Mouse (Mus musculus) midbrain, embryonic 14.5 days (tissue): ENCODE results near the gene Pepd. TPM values are rescaled to one million over a fixed set of nuclear protein-coding genes. Genes with fewer than 3 reads are reported as not detected.

ENCODE experiments used
- ATAC-seq: fragments of 200-750 bp; cut with Nextera tagmentation; 2 replicates; pipeline ENCODE4 v1.8.0; 2017; ENCODE audit warnings: moderate number of reproducible peaks, moderate library complexity; ENCODE audit not compliant: low FRiP score, low TSS enrichment
- DNase-seq: peaks from one replicate; pipeline ENCODE4 v3.0.0-alpha.2; 2015
- H3K27ac ChIP-seq: fragments of 300-500 bp; sonication (generic); replicated peaks from 2 replicates; pipeline ENCODE4 v1.5.1; 2014; ENCODE audit warnings: mild to moderate bottlenecking, low read depth, low read length, moderate library complexity
- H3K27me3 ChIP-seq: fragments of 300-500 bp; sonication (generic); 2 replicates; pipeline ENCODE4 v1.6.1; 2014; ENCODE audit warnings: low read length, control low read depth, mixed read lengths; ENCODE audit not compliant: control insufficient read depth, insufficient read depth
- H3K36me3 ChIP-seq: fragments of 300-500 bp; sonication (generic); 2 replicates; pipeline ENCODE4 v1.6.1; 2014; ENCODE audit warnings: low read length, control low read depth; ENCODE audit not compliant: control insufficient read depth, insufficient read depth
- H3K4me1 ChIP-seq: fragments of 300-500 bp; sonication (generic); 2 replicates; pipeline ENCODE4 v1.6.1; 2014; ENCODE audit warnings: mild to moderate bottlenecking, antibody characterized with exemption, low read length, control low read depth; ENCODE audit not compliant: control insufficient read depth, insufficient read depth
- H3K4me2 ChIP-seq: fragments of 300-500 bp; sonication (generic); 2 replicates; pipeline ENCODE4 v1.6.1; 2014; ENCODE audit warnings: mild to moderate bottlenecking, low read length, moderate library complexity
- H3K4me3 ChIP-seq: fragments of 300-500 bp; sonication (generic); replicated peaks from 2 replicates; pipeline ENCODE4 v1.5.1; 2014; ENCODE audit warnings: low read depth, low read length
- H3K9ac ChIP-seq: fragments of 300-500 bp; sonication (generic); replicated peaks from 2 replicates; pipeline ENCODE4 v1.6.1; 2014; ENCODE audit warnings: mild to moderate bottlenecking, low read length, moderate library complexity
- H3K9me3 ChIP-seq: fragments of 300-500 bp; sonication (generic); 2 replicates; pipeline ENCODE4 v1.6.1; 2016; ENCODE audit warnings: low read length, control low read depth, mixed read lengths; ENCODE audit not compliant: control insufficient read depth
- WGBS: fragments of 180-500 bp; shearing (Covaris S2); extraction: QIAGEN DNeasy Blood & Tissue Kit; methylation state at CpG from one replicate; pipeline ENCODE4 v1.1.7; 2014; 5-methylcytosine and 5-hydroxymethylcytosine counted together
- polyA plus RNA-seq: library from polyadenylated mRNA; unstranded; fragments of >200 nt; fragmentation: Nextera tagmentation; extraction: Ambion mirVana; gene quantifications from 2 replicates; pipeline ENCODE4 v1.2.1, GENCODE M21; 2014

Gene Pepd
- polyA plus RNA-seq, 1 experiment from 2014 or later = 62.4 TPM

DNA sequence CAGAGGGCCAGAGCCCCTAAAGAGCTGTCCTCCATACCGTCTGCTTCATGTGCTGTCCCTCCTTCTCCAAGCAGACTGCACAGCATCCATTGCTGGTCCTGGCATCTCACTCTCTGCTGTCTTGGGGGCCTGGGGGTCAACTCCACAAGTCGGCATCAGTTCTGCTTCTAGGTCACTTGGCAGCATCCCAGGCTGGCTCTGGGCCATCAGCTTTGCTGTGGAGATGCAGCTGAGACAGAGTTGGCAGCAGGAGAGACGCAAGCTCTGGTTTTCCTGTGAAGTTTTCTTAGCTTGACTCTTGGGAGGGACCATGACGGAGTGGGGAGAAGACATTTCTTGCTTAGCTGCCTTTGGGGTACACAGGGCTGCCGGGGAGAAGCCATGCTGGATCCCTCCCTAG lies 13.0 kb downstream of the Pepd start:
- no peaks in the 10 kb centered on the region for H3K27me3 ChIP-seq
- no peak overlapping the region for H3K9ac ChIP-seq
- H3K9me3 ChIP-seq = no peaks in the 10 kb centered on the region
- WGBS = 71% methylated on average over 5 of the region's 5 CpGs
- DNase-seq (peak; percentile 27), ATAC-seq (no peak)
- H3K36me3 ChIP-seq = 0 out of 2 replicates have a peak, but pooled peaks cover 5% of the 10 kb centered on the region
- no peak overlapping the region for H3K4me2 ChIP-seq
- no peak overlapping the region for H3K27ac ChIP-seq
- H3K4me3 ChIP-seq = no peak overlapping the region
- H3K4me1 ChIP-seq = peaks cover 13% of the 10 kb centered on the region

DNA sequence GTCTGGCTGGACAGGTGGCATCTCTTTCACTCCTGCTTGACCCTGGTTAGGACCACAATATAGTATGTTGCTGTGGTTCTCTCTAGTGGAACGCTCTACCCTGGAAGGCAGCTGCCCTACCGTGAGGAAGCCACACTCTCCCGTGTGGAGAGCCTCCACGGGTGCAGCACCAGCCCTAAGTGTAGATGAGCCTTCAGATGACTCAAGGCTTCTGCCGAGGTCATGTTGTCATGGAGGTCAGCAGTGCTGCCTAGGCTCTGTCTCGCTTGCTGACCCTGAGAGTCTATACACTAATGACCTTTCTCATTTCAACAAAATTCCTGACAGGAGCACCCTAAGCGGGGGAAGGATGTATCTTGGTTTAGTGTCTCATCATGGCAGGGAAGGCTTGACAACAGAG lies 13.8 kb downstream of the Pepd start:
- Histone ChIP-seq H3K27me3 (no peaks in the 10 kb centered on the region), H3K4me1 (peaks cover 19% of the 10 kb centered on the region), H3K9ac (no peak overlapping the region), H3K4me2 (no peak overlapping the region), H3K4me3 (no peak overlapping the region), H3K9me3 (no peaks in the 10 kb centered on the region), H3K36me3 (0 out of 2 replicates have a peak, but pooled peaks cover 5% of the 10 kb centered on the region), H3K27ac (no peak overlapping the region)
- DNase-seq (no peak), ATAC-seq (no peak)
- WGBS = 93% methylated on average over 7 of the region's 7 CpGs

DNA sequence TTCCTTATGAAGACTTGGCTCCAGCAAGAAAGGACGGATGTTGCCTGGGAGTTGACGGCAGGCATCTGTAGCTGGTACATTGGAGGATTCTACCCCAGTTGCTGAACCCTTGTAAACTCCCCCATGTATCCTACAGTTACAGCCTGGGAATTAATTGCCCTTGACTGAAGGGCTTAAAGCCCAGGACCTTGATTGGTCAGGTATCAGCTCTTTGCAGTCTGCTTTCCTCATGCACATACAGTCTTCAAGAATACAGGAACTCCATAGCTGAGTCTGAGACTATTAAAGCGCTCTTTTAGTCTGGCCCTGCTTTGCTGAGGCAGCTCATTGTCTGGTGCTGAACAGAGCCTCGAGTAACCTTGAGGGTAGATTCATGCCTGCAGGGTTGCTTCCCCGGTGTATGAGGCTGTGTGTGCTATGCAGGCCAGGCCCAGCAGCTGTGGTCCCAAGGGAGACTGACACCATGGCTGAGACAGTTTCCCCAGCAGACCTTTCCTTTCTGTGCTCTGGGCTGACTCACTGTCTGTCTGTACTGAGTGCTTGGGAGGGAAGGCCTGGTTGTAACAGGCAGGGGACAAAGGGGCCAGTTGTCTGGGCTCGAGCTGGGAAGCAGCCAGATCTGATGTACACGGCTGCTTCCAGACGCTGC lies 17.6 kb downstream of the Pepd start:
- Histone ChIP-seq H3K27ac (peak overlapping the region; percentile 73), H3K27me3 (no peaks in the 10 kb centered on the region), H3K4me2 (no peak overlapping the region), H3K4me3 (no peak overlapping the region), H3K9me3 (no peaks in the 10 kb centered on the region), H3K9ac (no peak overlapping the region), H3K4me1 (peaks cover 27% of the 10 kb centered on the region), H3K36me3 (0 out of 2 replicates have a peak, but pooled peaks cover 5% of the 10 kb centered on the region)
- DNase-seq = peak; percentile 62
- WGBS = 27% methylated on average over 8 of the region's 8 CpGs
- ATAC-seq = peak; percentile 49; the same call in 1 of the 2 replicates

DNA sequence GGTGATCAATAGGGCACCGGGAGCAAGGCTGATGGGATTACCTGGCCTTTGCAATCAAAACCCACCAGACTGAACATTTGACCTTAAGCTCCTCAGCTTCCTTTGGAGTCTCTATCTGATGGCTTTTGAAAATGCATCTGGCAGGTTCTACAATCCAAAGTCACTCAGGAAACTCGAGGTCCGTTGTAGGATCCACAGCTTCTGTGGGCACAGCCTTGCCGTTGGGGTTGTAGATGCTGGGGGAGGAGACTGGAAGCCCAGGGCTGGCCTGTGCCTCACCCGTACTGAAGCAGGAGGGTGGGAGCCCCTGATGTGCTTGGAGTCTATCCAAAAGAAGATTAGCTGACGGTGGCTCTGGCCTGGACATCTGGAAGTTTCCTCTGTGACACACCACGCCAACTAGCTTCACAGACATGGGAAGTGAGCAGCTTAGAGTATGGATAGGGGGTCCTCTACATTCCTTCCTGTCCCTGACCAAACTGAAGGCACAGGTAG lies 18.1 kb downstream of the Pepd start:
- H3K9ac ChIP-seq = no peak overlapping the region
- H3K27ac ChIP-seq = peak overlapping the region; percentile 73
- H3K27me3 ChIP-seq = no peaks in the 10 kb centered on the region
- DNase-seq = no peak
- ATAC-seq = no peak
- no peak overlapping the region for H3K4me2 ChIP-seq
- H3K36me3 ChIP-seq = peaks cover 5% of the 10 kb centered on the region; the same call in 1 of the 2 replicates
- H3K9me3 ChIP-seq = no peaks in the 10 kb centered on the region
- 30% methylated on average over 7 of the region's 7 CpGs for WGBS
- peaks cover 27% of the 10 kb centered on the region for H3K4me1 ChIP-seq
- no peak overlapping the region for H3K4me3 ChIP-seq

DNA sequence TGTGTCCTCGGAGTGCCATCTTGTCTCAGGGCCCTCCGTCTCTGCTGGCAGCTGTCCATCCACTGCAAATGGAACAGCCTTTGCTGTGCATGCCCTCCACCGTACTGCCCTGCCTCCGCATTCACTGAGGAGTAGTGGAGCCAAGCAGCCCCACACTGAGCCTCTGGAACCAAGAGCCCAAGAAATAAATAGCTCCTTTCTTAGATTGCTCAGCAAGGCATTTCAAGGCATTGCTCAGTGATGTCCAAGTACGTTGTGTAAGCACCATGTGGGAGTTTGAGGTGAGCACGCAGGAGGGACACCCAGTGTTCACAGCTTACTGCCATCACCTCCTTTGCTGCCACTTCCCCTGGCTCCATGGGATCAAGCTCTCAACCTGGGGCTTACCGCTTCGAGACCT lies 20.5 kb downstream of the Pepd start:
- Histone ChIP-seq H3K36me3 (peaks cover 9% of the 10 kb centered on the region; the same call in 1 of the 2 replicates), H3K4me3 (no peak overlapping the region), H3K9me3 (no peaks in the 10 kb centered on the region), H3K27me3 (no peaks in the 10 kb centered on the region), H3K27ac (no peak overlapping the region), H3K4me1 (peaks cover 27% of the 10 kb centered on the region), H3K9ac (no peak overlapping the region), H3K4me2 (no peak overlapping the region)
- ATAC-seq = no peak
- 92% methylated on average over 8 of the region's 8 CpGs for WGBS
- no peak for DNase-seq

DNA sequence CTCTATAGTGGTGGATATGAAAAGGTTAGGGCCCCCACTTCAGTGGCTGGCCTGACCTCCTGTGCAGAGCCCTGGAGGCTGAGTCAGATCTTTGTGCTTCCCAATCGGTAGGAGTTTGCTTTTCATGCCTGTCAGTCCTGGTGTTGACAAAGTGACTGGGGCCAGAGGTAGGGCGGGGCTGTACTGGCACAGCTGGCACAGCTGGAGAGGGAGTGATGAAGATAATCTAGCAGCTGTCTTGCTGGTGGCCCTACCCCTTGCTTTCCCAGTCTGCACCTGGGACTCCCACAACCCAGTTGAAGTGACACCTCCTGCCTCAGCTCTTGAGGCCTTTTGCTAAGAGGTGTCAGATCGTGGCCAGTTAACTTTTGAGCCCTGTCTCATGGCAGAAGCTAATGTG lies 21.0 kb downstream of the Pepd start:
- 69% methylated on average over 3 of the region's 3 CpGs for WGBS
- no peak overlapping the region for H3K9ac ChIP-seq
- no peaks in the 10 kb centered on the region for H3K27me3 ChIP-seq
- no peak overlapping the region for H3K4me3 ChIP-seq
- H3K36me3 ChIP-seq = peaks cover 9% of the 10 kb centered on the region; the same call in 1 of the 2 replicates
- no peak overlapping the region for H3K4me2 ChIP-seq
- no peaks in the 10 kb centered on the region for H3K9me3 ChIP-seq
- no peak overlapping the region for H3K27ac ChIP-seq
- peaks cover 27% of the 10 kb centered on the region for H3K4me1 ChIP-seq
- ATAC-seq = no peak
- DNase-seq = no peak

DNA sequence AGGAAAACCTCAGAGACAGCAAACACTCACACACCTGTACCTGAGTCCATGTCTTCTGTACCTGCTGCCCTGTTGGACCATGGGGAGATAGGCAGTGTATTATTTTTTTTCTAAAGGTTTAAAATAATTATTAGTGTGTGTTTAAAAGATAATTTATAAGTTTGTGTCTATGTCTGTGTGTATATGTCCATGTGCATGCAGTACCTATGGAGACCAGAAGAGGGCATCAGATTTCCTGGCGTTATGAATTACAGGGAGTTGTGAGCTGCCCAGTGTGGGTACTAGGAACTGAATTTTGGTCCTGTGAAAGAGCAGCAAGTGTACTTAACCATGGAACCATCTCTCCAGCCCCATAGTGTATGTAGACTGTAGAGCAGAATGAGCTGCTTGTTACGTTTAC lies 24.2 kb downstream of the Pepd start:
- Histone ChIP-seq H3K9ac (no peak overlapping the region), H3K4me3 (no peak overlapping the region), H3K4me2 (no peak overlapping the region), H3K4me1 (peaks cover 36% of the 10 kb centered on the region), H3K9me3 (no peaks in the 10 kb centered on the region), H3K27ac (no peak overlapping the region), H3K27me3 (no peaks in the 10 kb centered on the region), H3K36me3 (peaks cover 9% of the 10 kb centered on the region; the same call in 1 of the 2 replicates)
- DNase-seq = no peak
- ATAC-seq = no peak
- 91% methylated on average over 2 of the region's 2 CpGs for WGBS

DNA sequence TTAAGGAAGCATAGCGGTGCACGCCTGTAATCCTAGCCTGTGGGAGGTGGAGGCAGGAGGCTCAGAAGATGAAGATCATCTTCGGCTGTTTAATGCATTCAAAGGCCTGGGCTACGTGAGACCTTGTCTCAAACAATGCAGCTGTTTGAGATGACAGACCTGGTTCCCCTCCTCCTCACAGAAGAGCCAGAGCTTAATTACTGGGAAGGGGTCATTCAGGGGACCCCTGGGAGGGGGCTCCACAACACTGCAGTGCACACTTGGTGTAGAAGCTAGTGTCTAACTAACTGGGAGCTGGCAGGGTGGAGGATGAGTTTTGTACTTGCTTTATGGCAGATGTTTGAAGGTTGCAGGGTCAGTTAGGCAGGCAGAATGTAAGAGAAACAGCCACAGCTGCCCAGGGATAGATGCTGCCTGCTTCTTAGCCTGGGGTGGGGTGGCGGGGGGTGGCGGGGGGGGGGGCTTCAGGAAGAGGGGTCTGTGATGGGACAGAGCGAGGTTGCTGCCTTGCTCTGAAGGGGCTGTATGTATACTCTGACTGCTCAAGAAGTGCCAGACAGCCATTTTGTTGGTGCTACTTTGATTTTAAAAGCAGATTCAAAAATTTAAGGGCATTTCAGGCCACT lies 26.6 kb downstream of the Pepd start:
- no peak overlapping the region for H3K4me3 ChIP-seq
- H3K9me3 ChIP-seq = no peaks in the 10 kb centered on the region
- peaks cover 9% of the 10 kb centered on the region; the same call in 1 of the 2 replicates for H3K36me3 ChIP-seq
- peak overlapping the region; percentile 89 for H3K27ac ChIP-seq
- no peak overlapping the region for H3K4me2 ChIP-seq
- no peak overlapping the region for H3K9ac ChIP-seq
- DNase-seq (peak; percentile 26), ATAC-seq (no peak)
- 15% methylated on average over 7 of the region's 7 CpGs for WGBS
- H3K27me3 ChIP-seq = no peaks in the 10 kb centered on the region
- peaks cover 39% of the 10 kb centered on the region for H3K4me1 ChIP-seq
